ENCODE assay signal across 7 mouse cellular contexts in genomic region chr7:110121516-110122288, GRCm38 (mm10). TPM values are rescaled to one million over a fixed set of nuclear protein-coding genes. Genes with fewer than 3 reads are reported as not detected.
A peak's percentile ranks its signal among the peaks of the same experiment; 100 is the strongest.
DNase-seq lines count a peak whose midpoint lies in the region; ATAC-seq lines count a peak whose summit lies in the region.

TSS of gene Wee1 (plus strand) at chr7:110122046.

- peaks cover 28% of the 10 kb centered on the region for H3K4me1 ChIP-seq in embryonic facial prominence, embryonic 10.5 days
- peaks cover 7% of the 10 kb centered on the region; the same call in 1 of the 2 replicates for H3K4me1 ChIP-seq in limb, embryonic 11.5 days (ENCODE audit: control insufficient read depth, insufficient read depth, low read length)
- 0 out of 2 replicates have a peak, but pooled peaks cover 2% of the 10 kb centered on the region for H3K4me1 ChIP-seq in midbrain, embryonic 14.5 days (ENCODE audit: control insufficient read depth, insufficient read depth, low read length)

- peak within 1 kb of the TSS; percentile 95 for H3K9ac ChIP-seq in limb, embryonic 11.5 days (ENCODE audit: low read length)
- H3K9ac ChIP-seq in midbrain, embryonic 14.5 days (replicated peaks; ENCODE audit: low read length), result peak within 1 kb of the TSS; percentile 59

- DNase-seq in adrenal gland, postnatal 10 days, result peak; percentile 100
- DNase-seq in embryonic facial prominence, embryonic 10.5 days (ENCODE audit: low spot score), result peak; percentile 100
- DNase-seq in heart, adult 11 months, result peak; percentile 100
- DNase-seq in kidney, adult 18-20 months, result peak; percentile 99
- peak; percentile 99 for DNase-seq in limb, embryonic 11.5 days (ENCODE audit: low spot score)
- peak; percentile 99 for DNase-seq in midbrain, embryonic 14.5 days
- peak; percentile 96 to 97 for DNase-seq in spleen, adult 18-20 months

- H3K36me3 ChIP-seq in embryonic facial prominence, embryonic 10.5 days (replicated peaks), result peaks cover 24% of the 10 kb centered on the region
- H3K36me3 ChIP-seq in limb, embryonic 11.5 days (ENCODE audit: control insufficient read depth, insufficient read depth, low read length), result peaks cover 2% of the 10 kb centered on the region; the same call in 1 of the 2 replicates
- H3K36me3 ChIP-seq in midbrain, embryonic 14.5 days (ENCODE audit: control insufficient read depth, insufficient read depth, low read length), result no peaks in the 10 kb centered on the region

- H3K4me2 ChIP-seq in limb, embryonic 11.5 days (ENCODE audit: low read depth, severe bottlenecking), result peak within 1 kb of the TSS; percentile 72
- H3K4me2 ChIP-seq in midbrain, embryonic 14.5 days (ENCODE audit: low read length), result peak within 1 kb of the TSS; percentile 87

- peak within 1 kb of the TSS; percentile 98 for H3K27ac ChIP-seq in embryonic facial prominence, embryonic 10.5 days (replicated peaks)
- H3K27ac ChIP-seq in limb, embryonic 11.5 days (replicated peaks; ENCODE audit: low read depth, low read length), result peak within 1 kb of the TSS; percentile 95
- peak within 1 kb of the TSS; percentile 67 for H3K27ac ChIP-seq in midbrain, embryonic 14.5 days (replicated peaks; ENCODE audit: low read depth, low read length)

- ATAC-seq in limb, embryonic 11.5 days (ENCODE audit: insufficient number of reproducible peaks, low FRiP score, low TSS enrichment, low read depth), result peak; percentile 99
- ATAC-seq in midbrain, embryonic 14.5 days (ENCODE audit: low FRiP score, low TSS enrichment), result peak; percentile 96

- peak within 1 kb of the TSS; percentile 99 for H3K4me3 ChIP-seq in embryonic facial prominence, embryonic 10.5 days
- peak within 1 kb of the TSS; percentile 97 for H3K4me3 ChIP-seq in limb, embryonic 11.5 days (ENCODE audit: low read depth, low read length)
- peak within 1 kb of the TSS; percentile 83 for H3K4me3 ChIP-seq in midbrain, embryonic 14.5 days (replicated peaks; ENCODE audit: low read depth, low read length)

- H3K27me3 ChIP-seq in embryonic facial prominence, embryonic 10.5 days (replicated peaks; ENCODE audit: low read depth, poor library complexity, severe bottlenecking), result no peaks in the 10 kb centered on the region
- no peaks in the 10 kb centered on the region for H3K27me3 ChIP-seq in limb, embryonic 11.5 days (ENCODE audit: control insufficient read depth, insufficient read depth, low read length)
- H3K27me3 ChIP-seq in midbrain, embryonic 14.5 days (ENCODE audit: control insufficient read depth, insufficient read depth, low read length), result no peaks in the 10 kb centered on the region

- no peaks in the 10 kb centered on the region for H3K9me3 ChIP-seq in embryonic facial prominence, embryonic 10.5 days
- H3K9me3 ChIP-seq in limb, embryonic 11.5 days (ENCODE audit: control insufficient read depth, low read length), result no peaks in the 10 kb centered on the region
- no peaks in the 10 kb centered on the region for H3K9me3 ChIP-seq in midbrain, embryonic 14.5 days (ENCODE audit: control insufficient read depth, low read length)

- WGBS in embryonic facial prominence, embryonic 10.5 days, result under 1% methylated on average over 81 of the region's 81 CpGs
- under 1% methylated on average over 81 of the region's 81 CpGs for WGBS in limb, embryonic 11.5 days
- WGBS in midbrain, embryonic 14.5 days, result under 1% methylated on average over 81 of the region's 81 CpGs

RNA-seq across cellular contexts. Expression of gene Wee1, which starts in this region (rescaled TPM):
- 10 to 100 TPM; 15.2 to 16.1 TPM for total RNA-seq in adrenal gland, postnatal 10 days (2021)
- 28.6 and 29.4 TPM in 2 replicates for polyA plus RNA-seq in embryonic facial prominence, embryonic 10.5 days (2016; fragmentation: Nextera tagmentation; extraction: Ambion mirVana)
- 35.6 and 38.4 TPM in 2 replicates for polyA plus RNA-seq in limb, embryonic 11.5 days (2014; fragmentation: Nextera tagmentation; extraction: Ambion mirVana)
- polyA plus RNA-seq in midbrain, embryonic 14.5 days (2014; fragmentation: Nextera tagmentation; extraction: Ambion mirVana), result 3.8 and 7.9 TPM in 2 replicates

Comparison
In these comparisons a context has a peak if more than half of its experiments do, and no peak if none do; other contexts are left out.
1. Peak in every context shown above with its lines: DNase-seq, ATAC-seq, H3K4me3 ChIP-seq and H3K27ac ChIP-seq.